Mouse (Mus musculus): Measurements from ENCODE around the gene Chst13.

GRCm38 (mm10) chr6:90363301-90363700, 38.3 kb upstream of the Chst13 start:
- TF ChIP-seq CTCF (IDR thresholded peaks at IDR 0.05; ENCODE audit: low read depth) (no peak), EP300 (IDR thresholded peaks at IDR 0.05; ENCODE audit: low read depth) (no peak)

All from liver, postnatal 0 days (tissue).